Mouse (Mus musculus): ENCODE measurements around the gene Rpl38. TPM values are rescaled to one million over a fixed set of nuclear protein-coding genes. Genes with fewer than 3 reads are reported as not detected.

Rpl38 gene
- polyA plus RNA-seq, 1 experiment from 2014 or later, result 920 TPM

DNA sequence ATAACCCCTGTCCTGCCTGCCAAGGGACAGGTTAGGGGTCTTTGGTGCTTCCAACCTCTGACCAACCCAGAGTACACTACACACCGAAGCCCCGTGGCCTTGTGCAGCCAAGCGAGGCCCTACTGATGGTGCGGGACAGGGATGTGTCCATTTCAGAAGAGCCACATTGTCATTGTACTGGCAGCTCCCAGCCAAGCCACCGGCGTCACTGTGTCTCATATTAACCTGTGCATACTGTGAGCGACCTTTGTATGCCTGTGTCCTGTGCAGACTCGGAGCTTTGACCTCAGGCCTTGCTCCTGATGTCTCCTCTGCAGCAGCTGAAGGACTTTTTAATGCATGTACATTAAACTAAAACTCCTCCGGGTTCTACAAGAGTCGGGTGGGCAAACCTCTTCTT lies 52.2 kb downstream of the Rpl38 start:
- Histone ChIP-seq H3K36me3 (no peaks in the 10 kb centered on the region), H3K9me3 (no peaks in the 10 kb centered on the region), H3K4me2 (no peak overlapping the region), H3K4me1 (0 out of 2 replicates have a peak, but pooled peaks cover 8% of the 10 kb centered on the region), H3K27me3 (replicated peaks) (no peaks in the 10 kb centered on the region), H3K27ac (no peak overlapping the region), H3K4me3 (replicated peaks) (no peak overlapping the region), H3K9ac (no peak overlapping the region)
- no peak for ATAC-seq (ENCODE audit: insufficient read depth, low FRiP score, low read depth)
- WGBS, result 84% methylated on average over 10 of the region's 10 CpGs

Other genes with a start within 250 kb of the Rpl38 start
- gene Ttyh2, start 6.9 kb downstream of the Rpl38 start, polyA plus RNA-seq (2015; fragmentation: Nextera tagmentation; extraction: Ambion mirVana), result 15.5 and 17.9 TPM in 2 replicates
- gene Dnaic2, start 58.9 kb downstream of the Rpl38 start, polyA plus RNA-seq (2015; fragmentation: Nextera tagmentation; extraction: Ambion mirVana), result 0.54 and 0.62 TPM in 2 replicates
- 0.58 and 1.1 TPM in 2 replicates for gene Kif19a, start 96.9 kb downstream of the Rpl38 start, polyA plus RNA-seq (2015; fragmentation: Nextera tagmentation; extraction: Ambion mirVana)
- 1.6 and 3.8 TPM in 2 replicates for gene Btbd17, start 127.4 kb downstream of the Rpl38 start, polyA plus RNA-seq (2015; fragmentation: Nextera tagmentation; extraction: Ambion mirVana)
- 0.54 and 0.58 TPM in 2 replicates for gene Gpr142, start 130.4 kb downstream of the Rpl38 start, polyA plus RNA-seq (2015; fragmentation: Nextera tagmentation; extraction: Ambion mirVana)
- 26.7 and 27.4 TPM in 2 replicates for gene Gprc5c, start 182.6 kb downstream of the Rpl38 start, polyA plus RNA-seq (2015; fragmentation: Nextera tagmentation; extraction: Ambion mirVana)
- gene Cd300a, start 221.5 kb downstream of the Rpl38 start, polyA plus RNA-seq (2015; fragmentation: Nextera tagmentation; extraction: Ambion mirVana), result 1.9 and 2.2 TPM in 2 replicates